Mouse (Mus musculus): ENCODE measurements around the gene Nrl. TPM values are rescaled to one million over a fixed set of nuclear protein-coding genes. Genes with fewer than 3 reads are reported as not detected.

Gene Nrl
- polyA plus RNA-seq, 1 experiment from 2014 or later = not detected

DNA sequence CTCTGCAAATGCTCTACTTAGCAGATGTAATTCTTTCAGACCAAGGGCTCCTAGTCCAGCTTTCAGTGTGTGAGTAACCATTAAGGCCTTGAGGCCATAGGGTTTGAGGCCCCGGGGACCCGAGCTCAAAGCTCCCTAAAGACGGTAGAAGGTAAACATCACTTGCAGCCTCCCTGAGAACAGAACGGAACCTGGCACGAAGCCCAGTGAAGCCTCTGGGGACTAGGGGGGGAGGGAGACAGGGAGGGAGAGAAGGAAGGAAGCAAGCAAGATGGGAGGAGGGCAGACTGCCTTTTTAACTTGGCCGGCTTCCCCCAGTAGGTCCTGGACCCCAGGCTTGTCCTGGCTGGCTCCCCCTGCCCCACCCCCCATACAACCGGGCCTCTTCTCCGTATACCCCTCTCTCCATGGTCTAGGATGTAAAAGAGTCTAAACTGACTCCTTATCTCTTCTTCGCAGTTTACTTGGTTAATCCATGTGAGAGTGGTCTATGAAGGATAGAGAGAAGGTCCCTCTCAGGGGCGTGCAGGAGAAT is 16.1 kb upstream of the Nrl start:
- peak overlapping the region; percentile 87 for H3K4me2 ChIP-seq (ENCODE audit: low read depth, low read length)
- H3K27me3 ChIP-seq (ENCODE audit: insufficient read depth, low read length) = no peaks in the 10 kb centered on the region
- peaks cover 31% of the 10 kb centered on the region for H3K36me3 ChIP-seq (replicated peaks; ENCODE audit: insufficient read depth, low read length)
- ATAC-seq (peak; percentile 50), DNase-seq (peak; percentile 84)
- H3K9ac ChIP-seq (replicated peaks) = peak overlapping the region; percentile 83
- 7% methylated on average over 10 of the region's 10 CpGs for WGBS (ENCODE audit: insufficient replicate concordance)
- H3K27ac ChIP-seq (ENCODE audit: low read depth) = peak overlapping the region; percentile 89
- H3K9me3 ChIP-seq (ENCODE audit: low read length) = no peaks in the 10 kb centered on the region
- H3K4me3 ChIP-seq (ENCODE audit: low read depth, low read length) = peak overlapping the region; percentile 78
- H3K4me1 ChIP-seq (ENCODE audit: insufficient read depth) = peaks cover 21% of the 10 kb centered on the region
- no peak for TF ChIP-seq CTCF (IDR thresholded peaks at IDR 0.05; ENCODE audit: low read depth)
- 0 out of 2 replicates have a peak, but pooled peaks have one; percentile 22 for TF ChIP-seq EP300 (IDR thresholded peaks at IDR 0.05; ENCODE audit: low read depth)

DNA sequence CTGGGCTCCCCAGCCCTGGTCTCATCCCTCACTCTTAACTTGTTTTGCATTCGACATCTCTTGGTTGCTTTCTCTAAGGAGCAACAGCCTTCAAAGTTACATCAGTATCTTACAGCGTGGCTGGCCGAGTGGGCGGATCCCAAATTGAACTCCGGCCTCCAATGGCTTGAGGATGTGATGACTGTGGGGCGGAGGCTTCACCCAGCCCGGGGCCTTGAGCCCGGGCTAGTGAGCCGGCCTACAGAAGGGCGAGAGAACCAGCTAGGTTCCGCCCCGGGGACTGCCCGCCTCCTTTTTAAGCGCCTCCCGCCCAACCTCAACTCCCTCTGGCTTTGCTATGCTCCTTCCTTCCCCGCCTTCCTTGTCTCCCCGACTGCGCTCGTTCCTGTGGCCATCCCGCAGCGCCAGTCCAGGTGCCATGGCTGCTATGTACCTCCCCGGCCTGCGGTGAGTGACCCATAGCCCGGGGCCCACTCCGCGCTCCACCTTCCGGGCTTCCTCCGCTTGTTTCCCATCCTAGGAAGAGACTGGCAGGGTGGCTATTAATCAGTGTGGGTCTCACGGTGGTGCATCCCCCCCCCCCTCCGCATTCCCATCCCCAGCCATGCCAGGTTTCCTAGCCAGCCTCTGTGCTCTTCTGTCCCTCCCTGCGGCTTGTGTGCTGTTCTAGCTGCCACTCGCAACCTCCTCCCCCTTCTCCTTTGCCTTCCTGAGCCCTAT is 15.4 kb upstream of the Nrl start, which contains the start of gene Pck2:
Pck2 (plus strand) TSS at position 200 of the 720 bp plus-strand sequence.
- no peaks in the 10 kb centered on the region for H3K27me3 ChIP-seq (ENCODE audit: insufficient read depth, low read length)
- H3K27ac ChIP-seq (ENCODE audit: low read depth) = peak within 1 kb of the TSS; percentile 89
- DNase-seq (peak; percentile 92), ATAC-seq (peak; percentile 91)
- under 1% methylated on average over 32 of the region's 32 CpGs for WGBS (ENCODE audit: insufficient replicate concordance)
- H3K4me1 ChIP-seq (ENCODE audit: insufficient read depth) = peaks cover 21% of the 10 kb centered on the region
- no peaks in the 10 kb centered on the region for H3K9me3 ChIP-seq (ENCODE audit: low read length)
- H3K4me3 ChIP-seq (ENCODE audit: low read depth, low read length) = peak within 1 kb of the TSS; percentile 78
- H3K4me2 ChIP-seq (ENCODE audit: low read depth, low read length) = peak within 1 kb of the TSS; percentile 87
- H3K9ac ChIP-seq (replicated peaks) = peak within 1 kb of the TSS; percentile 83
- H3K36me3 ChIP-seq (replicated peaks; ENCODE audit: insufficient read depth, low read length) = peaks cover 26% of the 10 kb centered on the region
- TF ChIP-seq CTCF (IDR thresholded peaks at IDR 0.05; ENCODE audit: low read depth) = no peak
- TF ChIP-seq EP300 (IDR thresholded peaks at IDR 0.05; ENCODE audit: low read depth) = peak; percentile 60; the same call in 1 of the 2 replicates

DNA sequence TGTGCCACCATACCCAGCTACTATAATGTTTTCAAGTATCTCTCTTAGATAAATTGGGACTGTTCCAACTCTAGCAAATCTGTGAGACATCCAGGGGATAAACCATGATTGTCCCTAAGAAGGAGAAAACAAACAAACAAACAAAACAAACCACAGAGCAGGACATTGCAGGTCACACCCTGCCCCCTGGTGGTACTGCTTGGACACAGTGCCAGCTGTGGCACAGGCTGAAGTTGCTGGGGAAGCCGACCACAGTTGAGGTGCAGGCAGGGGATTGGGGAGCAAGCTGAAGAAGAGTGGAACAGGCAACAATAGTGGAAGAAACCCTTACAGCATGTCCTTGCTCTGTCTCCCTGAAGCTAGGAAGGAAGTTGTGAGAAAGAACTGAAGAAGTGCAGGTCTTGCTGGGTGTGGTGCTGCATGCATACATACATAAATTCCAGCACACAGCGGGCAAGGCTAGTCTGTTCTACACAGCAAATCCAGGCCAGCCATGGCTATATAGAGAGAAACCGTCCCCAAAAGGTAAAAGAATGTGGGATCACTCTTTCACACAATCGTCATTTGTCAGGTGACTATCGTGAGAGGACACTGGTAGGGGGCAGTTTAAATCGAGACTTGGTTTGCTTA is 11.4 kb upstream of the Nrl start:
- Histone ChIP-seq H3K27me3 (ENCODE audit: insufficient read depth, low read length) (no peaks in the 10 kb centered on the region), H3K4me1 (ENCODE audit: insufficient read depth) (peaks cover 14% of the 10 kb centered on the region; the same call in 1 of the 2 replicates), H3K27ac (ENCODE audit: low read depth) (no peak overlapping the region), H3K4me2 (ENCODE audit: low read depth, low read length) (no peak overlapping the region), H3K4me3 (ENCODE audit: low read depth, low read length) (no peak overlapping the region), H3K9ac (replicated peaks) (no peak overlapping the region), H3K9me3 (ENCODE audit: low read length) (no peaks in the 10 kb centered on the region), H3K36me3 (replicated peaks; ENCODE audit: insufficient read depth, low read length) (no peaks in the 10 kb centered on the region)
- DNase-seq = peak; percentile 75
- 56% methylated on average over 6 of the region's 6 CpGs for WGBS (ENCODE audit: insufficient replicate concordance)
- TF ChIP-seq CTCF (IDR thresholded peaks at IDR 0.05; ENCODE audit: low read depth) (peak; percentile 92), EP300 (IDR thresholded peaks at IDR 0.05; ENCODE audit: low read depth) (no peak)
- ATAC-seq = no peak

DNA sequence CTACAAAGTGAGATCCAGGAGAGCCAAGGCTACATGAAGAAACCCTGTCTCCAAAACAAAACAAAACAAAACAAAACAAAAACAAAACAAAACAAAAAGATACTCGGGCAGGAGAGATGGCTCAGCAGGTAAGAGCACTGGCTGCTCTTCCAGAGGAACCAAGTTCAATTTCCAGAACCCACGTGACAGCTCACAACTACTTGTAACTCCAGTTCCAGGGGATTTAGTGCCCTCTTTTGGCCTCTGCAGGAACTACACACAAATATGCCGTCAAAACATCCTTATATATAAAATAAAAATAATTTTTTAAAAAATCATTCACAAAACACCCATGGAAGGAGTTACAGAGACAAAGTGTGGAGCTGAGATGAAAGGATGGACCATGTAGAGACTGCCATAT is 3.2 kb upstream of the Nrl start:
- Histone ChIP-seq H3K4me2 (ENCODE audit: low read depth, low read length) (no peak overlapping the region), H3K9me3 (ENCODE audit: low read length) (no peaks in the 10 kb centered on the region), H3K36me3 (replicated peaks; ENCODE audit: insufficient read depth, low read length) (no peaks in the 10 kb centered on the region), H3K4me1 (ENCODE audit: insufficient read depth) (peaks cover 4% of the 10 kb centered on the region; the same call in 1 of the 2 replicates), H3K27ac (ENCODE audit: low read depth) (no peak overlapping the region), H3K9ac (replicated peaks) (no peak overlapping the region), H3K27me3 (ENCODE audit: insufficient read depth, low read length) (peaks cover 15% of the 10 kb centered on the region; the same call in 1 of the 2 replicates), H3K4me3 (ENCODE audit: low read depth, low read length) (no peak overlapping the region)
- ATAC-seq (no peak), DNase-seq (peak; percentile 49)
- TF ChIP-seq CTCF (IDR thresholded peaks at IDR 0.05; ENCODE audit: low read depth) (peak; percentile 72), EP300 (IDR thresholded peaks at IDR 0.05; ENCODE audit: low read depth) (no peak)
- WGBS (ENCODE audit: insufficient replicate concordance) = 14% methylated on average over 3 of the region's 3 CpGs

DNA sequence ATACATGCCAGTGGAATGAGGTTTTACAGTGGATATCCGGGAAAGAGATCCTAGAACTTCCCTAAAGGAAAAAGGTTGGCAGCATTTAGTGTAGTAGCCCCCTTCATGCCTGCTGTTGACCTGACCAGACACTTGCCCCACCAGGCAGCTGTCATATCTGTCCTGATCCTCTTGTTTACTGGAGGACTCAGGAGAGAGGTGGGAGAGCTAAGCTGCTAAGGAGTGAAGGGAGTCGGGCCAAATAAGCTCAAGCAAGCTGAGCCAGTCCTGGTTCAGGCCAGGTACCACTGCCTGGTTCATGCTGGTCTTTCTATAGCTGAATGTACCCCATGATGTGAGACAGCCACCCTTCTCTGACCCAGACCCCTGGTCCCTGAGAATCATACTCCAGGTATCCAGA is 1.9 kb upstream of the Nrl start:
- peaks cover 4% of the 10 kb centered on the region; the same call in 1 of the 2 replicates for H3K4me1 ChIP-seq (ENCODE audit: insufficient read depth)
- no peak for DNase-seq
- no peaks in the 10 kb centered on the region for H3K9me3 ChIP-seq (ENCODE audit: low read length)
- no peak for ATAC-seq
- no peak overlapping the region for H3K9ac ChIP-seq (replicated peaks)
- no peak for TF ChIP-seq EP300 (IDR thresholded peaks at IDR 0.05; ENCODE audit: low read depth)
- TF ChIP-seq CTCF (IDR thresholded peaks at IDR 0.05; ENCODE audit: low read depth) = no peak
- H3K36me3 ChIP-seq (replicated peaks; ENCODE audit: insufficient read depth, low read length) = no peaks in the 10 kb centered on the region
- no peak overlapping the region for H3K4me2 ChIP-seq (ENCODE audit: low read depth, low read length)
- H3K27me3 ChIP-seq (ENCODE audit: insufficient read depth, low read length) = peaks cover 25% of the 10 kb centered on the region
- H3K27ac ChIP-seq (ENCODE audit: low read depth) = no peak overlapping the region
- 65% methylated on average over 2 of the region's 2 CpGs for WGBS (ENCODE audit: insufficient replicate concordance)
- H3K4me3 ChIP-seq (ENCODE audit: low read depth, low read length) = no peak overlapping the region

DNA sequence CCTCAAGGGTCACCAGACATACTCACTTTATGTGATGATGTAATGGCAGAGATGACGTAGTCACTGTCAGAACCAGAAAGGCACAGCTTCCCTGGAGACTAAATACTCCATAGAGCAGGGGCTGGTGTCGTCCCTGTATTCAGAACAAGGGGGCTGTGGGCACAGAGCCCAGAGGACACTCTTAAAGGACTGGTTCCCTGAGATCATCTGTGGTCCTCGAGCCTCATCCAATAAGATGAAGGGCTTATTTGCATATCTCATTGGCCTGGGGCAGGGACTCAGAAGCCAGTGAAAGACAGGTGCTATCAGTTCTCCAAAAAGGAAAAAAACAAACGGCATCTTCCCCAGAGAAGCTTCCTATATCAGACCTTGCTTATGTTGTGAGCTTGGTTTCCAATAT is 719 bp downstream of the Nrl start:
- H3K9me3 ChIP-seq (ENCODE audit: low read length) = no peaks in the 10 kb centered on the region
- 40% methylated on average over 4 of the region's 4 CpGs for WGBS (ENCODE audit: insufficient replicate concordance)
- H3K36me3 ChIP-seq (replicated peaks; ENCODE audit: insufficient read depth, low read length) = no peaks in the 10 kb centered on the region
- no peak for ATAC-seq
- H3K27me3 ChIP-seq (ENCODE audit: insufficient read depth, low read length) = peaks cover 44% of the 10 kb centered on the region
- peaks cover 7% of the 10 kb centered on the region for H3K4me1 ChIP-seq (ENCODE audit: insufficient read depth)
- no peak overlapping the region for H3K9ac ChIP-seq (replicated peaks)
- H3K4me2 ChIP-seq (ENCODE audit: low read depth, low read length) = no peak overlapping the region
- H3K4me3 ChIP-seq (ENCODE audit: low read depth, low read length) = no peak overlapping the region
- no peak overlapping the region for H3K27ac ChIP-seq (ENCODE audit: low read depth)
- TF ChIP-seq EP300 (IDR thresholded peaks at IDR 0.05; ENCODE audit: low read depth) (no peak), CTCF (IDR thresholded peaks at IDR 0.05; ENCODE audit: low read depth) (no peak)
- no peak for DNase-seq

Data from liver, postnatal 0 days (tissue).